Mouse (Mus musculus) monocyte, adult 2 months (primary cell): Measurements from ENCODE around the gene Pclo.
"Not testable (repeated sequence)": the region's sequence is repeated elsewhere in the genome, so short reads cannot be mapped to it uniquely, and the experiment has no call there.

Source experiments
- DNase-seq, 2 experiments: peaks; one replicate each; pipeline ENCODE4 v3.0.0; 2022; ENCODE audit warnings: low spot score in 2 of 2, low read depth in 1 of 2

The Pclo gene

GRCm38 (mm10) chr5:14680419-14680818 lies 165.7 kb downstream of the Pclo start:
- DNase-seq: no peak

GRCm38 (mm10) chr5:14691995-14692394 lies 177.3 kb downstream of the Pclo start:
- no peak for DNase-seq

- DNase-seq: no peak
Measured at GRCm38 (mm10) chr5:14696745-14697144, 182.0 kb downstream of the Pclo start.

GRCm38 (mm10) chr5:14700900-14701299 lies 186.2 kb downstream of the Pclo start:
- no peak for DNase-seq

DNA sequence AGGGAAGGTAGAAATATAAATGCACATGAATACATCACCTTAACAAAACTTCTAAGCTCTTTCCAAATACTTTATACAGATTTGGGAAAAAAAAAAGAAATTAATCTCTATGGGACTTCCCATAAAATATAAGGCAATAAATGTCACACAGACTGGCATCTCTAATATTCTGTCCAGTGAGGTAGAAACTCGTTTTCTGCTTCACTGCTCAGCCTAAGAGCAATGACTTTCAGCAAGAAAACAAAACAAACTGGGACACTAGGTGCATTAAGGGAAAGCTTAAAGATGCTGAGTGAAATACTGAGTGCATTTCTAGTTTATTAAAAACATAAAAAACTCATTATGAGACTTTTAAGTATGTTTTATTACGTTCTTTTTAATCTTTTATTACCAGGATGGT lies 190.7 kb downstream of the Pclo start:
- no peak for DNase-seq

- no peak for DNase-seq
Measured at GRCm38 (mm10) chr5:14707311-14707710, 192.6 kb downstream of the Pclo start.

- no peak for DNase-seq
Measured at GRCm38 (mm10) chr5:14723576-14723975, 208.9 kb downstream of the Pclo start.

DNA sequence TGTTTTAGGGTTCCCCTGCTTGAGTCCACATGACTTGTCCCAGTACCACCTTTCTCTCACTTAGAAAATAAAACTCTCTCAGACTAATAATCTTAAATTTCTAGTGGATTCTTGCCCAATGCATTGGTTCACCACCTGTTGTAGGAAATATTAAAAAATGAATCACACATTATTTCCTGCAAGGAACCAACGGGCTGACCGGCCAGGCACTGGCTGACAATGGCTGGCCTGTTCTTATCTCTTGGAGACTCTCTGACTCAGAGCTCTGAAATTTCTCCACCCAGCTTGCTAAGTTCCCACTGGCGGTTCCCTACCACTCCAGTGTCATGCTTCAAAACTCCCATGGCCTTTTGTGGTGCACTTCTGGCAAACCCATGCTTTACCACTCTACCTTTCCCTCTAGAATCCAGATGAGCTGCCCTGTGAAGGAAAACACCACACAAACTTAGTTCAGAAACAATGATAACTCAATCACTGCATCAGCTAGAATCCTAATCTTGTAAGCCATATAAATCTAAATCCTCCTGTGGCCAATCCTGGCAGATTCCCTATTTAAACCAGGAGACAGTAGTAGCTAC lies 214.0 kb downstream of the Pclo start:
- no peak for DNase-seq

GRCm38 (mm10) chr5:14750882-14751281 lies 236.2 kb downstream of the Pclo start:
- no peak for DNase-seq

GRCm38 (mm10) chr5:14766686-14767085 lies 252.0 kb downstream of the Pclo start:
- DNase-seq: no peak

GRCm38 (mm10) chr5:14782362-14783082 lies 267.8 kb downstream of the Pclo start:
- no peak for DNase-seq

DNA sequence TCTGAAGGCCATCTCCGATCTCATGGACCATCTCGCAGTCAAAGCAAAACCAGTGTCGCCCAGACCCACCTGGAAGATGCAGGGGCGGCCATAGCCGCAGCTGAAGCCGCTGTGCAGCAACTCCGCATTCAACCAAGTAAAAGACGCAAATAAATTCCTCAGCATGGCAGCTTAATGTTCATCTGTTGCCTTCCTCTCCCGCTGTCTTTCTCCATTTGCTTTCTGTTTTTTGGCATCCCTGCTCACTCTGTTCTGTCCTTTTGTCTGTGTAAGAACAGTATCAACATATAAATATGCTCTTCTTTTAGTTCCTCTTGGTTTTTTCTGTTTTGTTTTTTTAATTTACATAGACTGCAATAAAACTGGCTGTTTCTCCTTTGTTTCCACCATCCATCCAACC lies 279.2 kb downstream of the Pclo start:
- no peak for DNase-seq

DNA sequence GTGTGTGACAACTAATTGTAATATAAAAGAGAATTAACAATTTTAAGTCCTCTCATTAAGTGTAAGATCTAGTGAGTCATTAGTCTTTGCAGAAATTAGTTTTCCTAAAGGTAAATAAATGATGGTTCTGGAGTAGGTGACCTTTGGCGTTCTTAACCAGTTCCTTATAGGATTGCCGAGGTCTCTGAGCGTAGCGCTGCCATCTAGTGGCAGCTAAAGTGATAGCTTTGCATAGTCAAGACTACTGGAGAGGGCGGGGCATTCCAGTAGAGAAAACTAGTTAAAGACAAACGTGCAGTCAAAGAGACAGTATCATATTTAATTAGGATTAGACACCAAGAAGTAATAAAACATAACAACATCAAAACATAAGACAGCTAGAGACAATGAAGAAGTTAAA lies 292.4 kb downstream of the Pclo start:
- DNase-seq: no peak

GRCm38 (mm10) chr5:14833165-14833860 lies 318.6 kb downstream of the Pclo start:
- DNase-seq: no peak

GRCm38 (mm10) chr5:14834155-14834991 lies 319.7 kb downstream of the Pclo start:
- no peak for DNase-seq

DNA sequence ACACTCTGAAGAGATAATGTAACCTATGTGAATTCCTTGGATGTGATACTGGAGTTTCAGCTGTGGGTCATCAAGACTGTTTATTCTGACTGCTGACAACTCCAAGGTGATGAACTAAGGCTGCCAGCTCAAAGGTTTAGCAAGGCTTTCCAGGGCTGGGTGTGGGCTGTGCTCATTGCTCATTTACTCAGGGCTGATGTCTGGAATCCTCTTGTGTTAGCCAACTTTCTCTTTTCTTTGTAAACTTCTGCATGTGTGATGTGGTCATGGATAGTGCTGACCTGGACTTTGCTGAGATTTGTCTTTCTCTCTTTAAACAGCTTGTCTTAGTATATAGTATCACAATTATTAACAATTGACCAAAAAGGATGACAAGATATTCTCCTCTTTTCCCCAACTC lies 338.9 kb downstream of the Pclo start:
- DNase-seq: no peak

- DNase-seq: not testable (repeated sequence)
Measured at GRCm38 (mm10) chr5:14885291-14885690, 370.6 kb downstream of the Pclo start.

GRCm38 (mm10) chr5:14892242-14892641 lies 377.5 kb downstream of the Pclo start:
- DNase-seq: no peak

DNA sequence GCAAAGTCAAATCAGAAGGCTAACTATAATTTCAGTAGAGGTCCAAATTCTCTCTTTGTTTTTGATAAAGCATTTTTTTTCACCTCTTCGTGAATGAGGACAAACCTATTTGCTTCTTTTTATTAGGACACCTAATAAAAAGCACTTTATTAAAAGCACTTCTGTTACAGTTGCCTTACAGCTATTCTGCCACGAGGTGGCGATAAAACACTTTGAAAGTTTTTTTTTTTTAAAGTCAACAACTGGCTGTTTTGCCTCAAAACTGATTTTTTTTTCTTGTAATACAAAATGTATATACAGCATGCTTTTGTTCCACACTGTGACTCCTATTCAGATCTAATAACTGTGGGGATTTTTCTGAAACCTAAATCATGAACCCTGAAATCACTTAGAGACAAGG lies 388.8 kb downstream of the Pclo start:
- DNase-seq: not testable (repeated sequence)
